Mouse (Mus musculus): Measurements from ENCODE around the gene Arhgap23.

Arhgap23 gene

GRCm38 (mm10) chr11:97546804-97547411, 131.6 kb downstream of the Arhgap23 start:
- no peak for DNase-seq (ENCODE audit: extremely low read depth, low read depth, low spot score)

GRCm38 (mm10) chr11:97547957-97548706, 132.8 kb downstream of the Arhgap23 start:
- DNase-seq (ENCODE audit: extremely low read depth, low read depth, low spot score), result no peak

GRCm38 (mm10) chr11:97548757-97549156, 133.4 kb downstream of the Arhgap23 start:
- no peak for DNase-seq (ENCODE audit: extremely low read depth, low read depth, low spot score)

Measured in fat pad, adult 2 months (tissue).